Mouse (Mus musculus) liver, embryonic 13.5 days (tissue): ENCODE results near the gene 4933434E20Rik. TPM values are rescaled to one million over a fixed set of nuclear protein-coding genes. Genes with fewer than 3 reads are reported as not detected.

ENCODE experiments used
- ATAC-seq: fragments of 200-750 bp; cut with Nextera tagmentation; 2 replicates; pipeline ENCODE4 v1.8.0; 2017; ENCODE audit warnings: low read depth, mild to moderate bottlenecking, moderate number of reproducible peaks, moderate library complexity
- DNase-seq: peaks from one replicate; pipeline ENCODE4 v3.0.0; 2022
- H3K27ac ChIP-seq: fragments of 300-500 bp; sonication (generic); 2 replicates; pipeline ENCODE4 v1.5.1; 2015; ENCODE audit warnings: moderate library complexity, mild to moderate bottlenecking, inconsistent platforms
- H3K27me3 ChIP-seq: fragments of 300-500 bp; sonication (generic); 2 replicates; pipeline ENCODE4 v1.6.1; 2015; ENCODE audit warnings: mild to moderate bottlenecking, inconsistent platforms
- H3K36me3 ChIP-seq: fragments of 300-500 bp; sonication (generic); 2 replicates; pipeline ENCODE4 v1.6.1; 2015; ENCODE audit warnings: mild to moderate bottlenecking, inconsistent platforms
- H3K4me1 ChIP-seq: fragments of 300-500 bp; sonication (generic); replicated peaks from 2 replicates; pipeline ENCODE4 v1.6.1; 2015; ENCODE audit warnings: inconsistent platforms
- H3K4me2 ChIP-seq: fragments of 300-500 bp; sonication (generic); 2 replicates; pipeline ENCODE4 v1.6.1; 2015; ENCODE audit warnings: inconsistent platforms, mild to moderate bottlenecking, moderate library complexity
- H3K4me3 ChIP-seq: fragments of 300-500 bp; sonication (generic); replicated peaks from 2 replicates; pipeline ENCODE4 v1.5.1; 2015; ENCODE audit warnings: mild to moderate bottlenecking, inconsistent platforms
- H3K9ac ChIP-seq: fragments of 300-500 bp; sonication (generic); 2 replicates; pipeline ENCODE4 v1.6.1; 2015; ENCODE audit warnings: mild to moderate bottlenecking, inconsistent platforms
- H3K9me3 ChIP-seq: fragments of 300-500 bp; sonication (generic); replicated peaks from 2 replicates; pipeline ENCODE4 v1.6.1; 2016; ENCODE audit warnings: inconsistent platforms
- WGBS: fragments of 180-500 bp; shearing (Covaris S2); methylation state at CpG from one replicate; pipeline ENCODE4 v1.1.7; 2015; ENCODE audit not compliant: insufficient replicate concordance; 5-methylcytosine and 5-hydroxymethylcytosine counted together
- polyA plus RNA-seq: library from polyadenylated mRNA; unstranded; fragments of >200 nt; fragmentation: Nextera tagmentation; extraction: Ambion mirVana; gene quantifications from 2 replicates; pipeline ENCODE4 v1.2.1, GENCODE M21; 2015

The 4933434E20Rik gene
- polyA plus RNA-seq, 1 experiment from 2014 or later, result 99.3 TPM

DNA sequence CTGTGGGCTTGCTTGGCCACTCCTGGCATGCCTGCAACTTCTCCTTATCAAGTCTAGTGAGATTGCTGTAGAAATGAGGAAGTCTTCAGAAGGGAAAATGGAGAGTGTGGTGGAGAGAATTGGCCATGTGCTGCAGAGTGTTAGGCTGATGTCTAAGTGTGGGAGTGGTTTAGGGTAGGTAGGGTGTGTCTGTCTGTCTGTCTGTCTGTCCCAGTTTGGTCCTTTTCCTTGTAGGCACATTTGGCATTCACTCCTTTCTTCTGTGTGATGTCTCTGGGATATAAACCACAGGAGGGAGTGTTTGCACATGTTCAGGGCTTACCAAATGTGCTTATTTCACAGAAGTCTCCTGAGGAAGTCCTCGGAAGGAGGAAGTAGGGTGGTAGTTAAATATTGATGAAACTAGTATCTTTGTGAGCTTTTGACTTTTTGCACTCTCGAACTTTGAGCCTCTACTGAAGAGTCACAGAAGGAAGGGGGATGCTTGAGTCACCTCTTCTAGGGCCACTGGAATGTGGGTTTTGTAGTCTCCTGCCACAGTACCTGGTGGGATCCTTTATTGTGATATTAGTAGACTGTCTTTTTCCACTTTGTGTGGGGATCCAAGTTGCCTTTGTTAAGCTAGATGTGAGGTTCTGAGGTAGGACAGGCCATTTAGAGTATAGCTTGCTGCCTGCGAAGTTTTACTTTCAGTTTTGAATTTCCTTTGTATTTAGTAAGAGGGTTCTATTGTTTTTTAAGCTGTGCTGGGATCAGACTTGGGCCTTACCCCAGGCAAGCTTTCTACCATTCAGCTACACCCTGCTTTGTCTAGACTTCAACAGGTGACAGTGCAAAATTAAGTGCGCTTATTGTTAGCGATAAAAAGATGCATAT, 30.2 kb downstream of the 4933434E20Rik start:
- peak overlapping the region; percentile 93 for H3K4me3 ChIP-seq
- H3K27ac ChIP-seq, result peak overlapping the region; percentile 80
- H3K36me3 ChIP-seq, result peaks cover 7% of the 10 kb centered on the region
- ATAC-seq (no peak), DNase-seq (peak; percentile 14)
- H3K4me2 ChIP-seq, result peak overlapping the region; percentile 95
- peak overlapping the region; percentile 90 for H3K9ac ChIP-seq
- no peaks in the 10 kb centered on the region for H3K9me3 ChIP-seq
- 0 out of 2 replicates have a peak, but pooled peaks cover 3% of the 10 kb centered on the region for H3K27me3 ChIP-seq
- peaks cover 87% of the 10 kb centered on the region for H3K4me1 ChIP-seq
- WGBS, result 32% methylated on average over 5 of the region's 5 CpGs

DNA sequence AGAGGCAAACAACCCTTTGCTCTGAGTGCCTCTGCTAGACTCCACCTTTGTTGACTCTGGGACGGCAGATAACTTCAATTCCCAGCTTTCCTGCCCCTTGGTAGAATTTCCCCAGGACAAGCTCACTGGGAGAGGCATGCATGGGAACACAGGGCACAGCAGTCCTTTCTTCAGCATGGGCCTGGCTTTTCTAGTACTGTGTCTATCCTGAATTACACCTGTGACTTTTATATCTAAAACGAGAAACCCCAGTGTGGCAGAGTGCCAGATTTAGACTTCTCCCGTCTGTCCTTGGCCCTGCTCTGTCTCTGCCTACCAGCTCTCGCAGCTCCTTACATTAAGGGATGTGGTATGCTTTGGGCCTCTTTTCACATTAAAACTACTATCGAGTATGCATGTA, 31.6 kb downstream of the 4933434E20Rik start:
- Histone ChIP-seq H3K9me3 (no peaks in the 10 kb centered on the region), H3K4me1 (peaks cover 75% of the 10 kb centered on the region), H3K36me3 (peaks cover 21% of the 10 kb centered on the region), H3K4me3 (peak overlapping the region; percentile 93), H3K4me2 (peak overlapping the region; percentile 95), H3K27me3 (no peaks in the 10 kb centered on the region), H3K27ac (peak overlapping the region; percentile 80), H3K9ac (peak overlapping the region; percentile 90)
- no peak for ATAC-seq
- 41% methylated on average over 5 of the region's 5 CpGs for WGBS
- DNase-seq, result no peak

- H3K4me2 ChIP-seq, result peak overlapping the region; percentile 95
- H3K27ac ChIP-seq, result peak overlapping the region; percentile 80
- DNase-seq, result no peak
- 39% methylated on average over 3 of the region's 3 CpGs for WGBS
- ATAC-seq, result no peak
- no peaks in the 10 kb centered on the region for H3K9me3 ChIP-seq
- H3K9ac ChIP-seq, result peak overlapping the region; percentile 18
- peaks cover 29% of the 10 kb centered on the region for H3K36me3 ChIP-seq
- peaks cover 68% of the 10 kb centered on the region for H3K4me1 ChIP-seq
- peak overlapping the region; percentile 93; the same call in 1 of the 2 replicates for H3K4me3 ChIP-seq
- H3K27me3 ChIP-seq, result no peaks in the 10 kb centered on the region
Measured at GRCm38 (mm10) chr3:90083698-90084324, 32.4 kb downstream of the 4933434E20Rik start.

GRCm38 (mm10) chr3:90084790-90085189, 33.4 kb downstream of the 4933434E20Rik start:
- Histone ChIP-seq H3K27ac (no peak overlapping the region), H3K27me3 (no peaks in the 10 kb centered on the region), H3K36me3 (peaks cover 39% of the 10 kb centered on the region), H3K9me3 (no peaks in the 10 kb centered on the region), H3K9ac (no peak overlapping the region), H3K4me1 (peaks cover 64% of the 10 kb centered on the region), H3K4me2 (0 out of 2 replicates have a peak overlapping the region, but pooled peaks have one; percentile 2), H3K4me3 (no peak overlapping the region)
- DNase-seq (no peak), ATAC-seq (no peak)
- WGBS, result 70% methylated on average over 4 of the region's 4 CpGs

DNA sequence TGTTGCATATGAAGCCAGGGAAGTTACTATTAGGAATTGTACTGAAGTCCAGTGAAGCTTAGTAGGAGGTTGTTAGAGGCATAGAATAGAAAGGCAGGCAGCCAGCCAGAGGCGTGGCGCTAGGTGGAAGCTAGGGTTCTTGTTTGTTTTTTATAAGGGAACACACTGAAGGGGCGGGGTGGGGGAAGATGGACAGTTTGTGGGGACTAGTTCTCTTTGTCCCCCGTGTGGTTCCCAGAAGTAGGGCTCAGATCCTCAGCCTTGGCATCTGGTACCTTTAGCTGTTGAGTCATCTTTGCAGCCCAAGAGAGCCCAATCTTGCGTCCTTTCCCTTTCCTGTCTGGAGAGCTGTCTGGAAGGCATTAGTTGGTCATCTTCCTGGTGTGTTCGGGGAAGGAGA, 33.8 kb downstream of the 4933434E20Rik start:
- H3K36me3 ChIP-seq, result peaks cover 44% of the 10 kb centered on the region
- no peak overlapping the region for H3K4me2 ChIP-seq
- WGBS, result 54% methylated on average over 6 of the region's 6 CpGs
- no peaks in the 10 kb centered on the region for H3K27me3 ChIP-seq
- H3K27ac ChIP-seq, result no peak overlapping the region
- no peak for DNase-seq
- no peak for ATAC-seq
- no peaks in the 10 kb centered on the region for H3K9me3 ChIP-seq
- no peak overlapping the region for H3K9ac ChIP-seq
- peaks cover 62% of the 10 kb centered on the region for H3K4me1 ChIP-seq
- no peak overlapping the region for H3K4me3 ChIP-seq

DNA sequence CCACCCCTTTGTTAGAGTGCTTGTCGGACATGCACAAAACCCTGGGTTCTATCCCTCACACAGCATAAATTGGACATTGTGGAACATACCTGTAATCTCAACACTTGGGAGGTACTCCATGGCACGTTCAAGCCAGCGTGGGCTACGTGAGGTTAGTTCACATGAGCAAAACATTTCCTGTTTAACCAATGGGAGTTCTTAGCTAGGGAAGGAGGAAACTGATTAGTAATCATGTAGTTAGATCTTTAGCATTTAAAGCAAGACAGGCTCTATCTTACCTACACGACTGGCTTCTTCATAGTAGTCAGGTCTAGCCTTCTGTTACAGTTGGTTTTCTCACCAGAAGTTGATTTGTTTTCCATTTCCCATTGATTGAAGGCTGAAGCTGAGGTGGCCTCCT, 34.6 kb downstream of the 4933434E20Rik start:
- Histone ChIP-seq H3K4me3 (no peak overlapping the region), H3K27me3 (no peaks in the 10 kb centered on the region), H3K9me3 (no peaks in the 10 kb centered on the region), H3K4me2 (no peak overlapping the region), H3K36me3 (peaks cover 52% of the 10 kb centered on the region), H3K4me1 (peaks cover 54% of the 10 kb centered on the region), H3K27ac (no peak overlapping the region), H3K9ac (no peak overlapping the region)
- no peak for DNase-seq
- ATAC-seq, result no peak; the same call in 1 of the 2 replicates
- 37% methylated on average over 5 of the region's 5 CpGs for WGBS

- Histone ChIP-seq H3K36me3 (peaks cover 76% of the 10 kb centered on the region), H3K27ac (no peak overlapping the region), H3K4me1 (peaks cover 34% of the 10 kb centered on the region), H3K4me2 (no peak overlapping the region), H3K27me3 (no peaks in the 10 kb centered on the region), H3K9ac (no peak overlapping the region), H3K4me3 (no peak overlapping the region), H3K9me3 (no peaks in the 10 kb centered on the region)
- DNase-seq (no peak), ATAC-seq (no peak)
- WGBS, result 78% methylated on average over 2 of the region's 2 CpGs
Measured at GRCm38 (mm10) chr3:90088617-90089016, 37.2 kb downstream of the 4933434E20Rik start.

GRCm38 (mm10) chr3:90090892-90091291, 39.5 kb downstream of the 4933434E20Rik start:
- Histone ChIP-seq H3K4me3 (no peak overlapping the region), H3K9ac (no peak overlapping the region), H3K36me3 (peaks cover 97% of the 10 kb centered on the region), H3K27ac (no peak overlapping the region), H3K4me1 (peaks cover 14% of the 10 kb centered on the region), H3K27me3 (no peaks in the 10 kb centered on the region), H3K4me2 (no peak overlapping the region), H3K9me3 (no peaks in the 10 kb centered on the region)
- 66% methylated on average over 6 of the region's 6 CpGs for WGBS
- ATAC-seq, result no peak
- no peak for DNase-seq

GRCm38 (mm10) chr3:90094453-90094852, 43.0 kb downstream of the 4933434E20Rik start:
- H3K9me3 ChIP-seq, result no peaks in the 10 kb centered on the region
- no peak for ATAC-seq
- 69% methylated on average over 3 of the region's 3 CpGs for WGBS
- H3K36me3 ChIP-seq, result peaks cover 91% of the 10 kb centered on the region
- DNase-seq, result no peak
- no peaks in the 10 kb centered on the region for H3K27me3 ChIP-seq
- H3K4me1 ChIP-seq, result peaks cover 8% of the 10 kb centered on the region; the same call in 1 of the 2 replicates
- no peak overlapping the region for H3K9ac ChIP-seq
- H3K27ac ChIP-seq, result no peak overlapping the region
- H3K4me2 ChIP-seq, result no peak overlapping the region
- no peak overlapping the region for H3K4me3 ChIP-seq

DNA sequence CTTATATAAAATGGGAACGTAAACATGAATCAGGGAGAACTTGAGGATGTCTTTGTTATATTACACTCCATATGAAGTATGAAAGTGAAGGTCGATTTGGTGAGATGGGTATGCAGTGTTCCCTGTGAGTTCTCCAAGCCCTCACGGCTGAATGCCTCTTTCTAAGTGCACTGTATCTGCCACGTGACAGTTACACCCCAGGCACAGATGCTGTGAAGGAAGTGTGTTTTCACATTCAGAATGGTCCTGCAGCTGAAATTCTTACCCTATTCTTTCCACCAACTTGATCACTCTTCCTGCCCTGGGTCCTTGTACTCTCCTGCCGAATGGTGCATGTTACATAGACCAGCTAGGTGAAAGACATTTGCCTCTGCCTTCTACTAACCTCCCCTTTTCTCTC, 46.5 kb downstream of the 4933434E20Rik start:
- H3K27me3 ChIP-seq, result no peaks in the 10 kb centered on the region
- DNase-seq (no peak), ATAC-seq (no peak)
- no peak overlapping the region for H3K4me3 ChIP-seq
- no peak overlapping the region for H3K27ac ChIP-seq
- 74% methylated on average over 5 of the region's 5 CpGs for WGBS
- peaks cover 8% of the 10 kb centered on the region; the same call in 1 of the 2 replicates for H3K4me1 ChIP-seq
- H3K9ac ChIP-seq, result no peak overlapping the region
- H3K36me3 ChIP-seq, result peaks cover 66% of the 10 kb centered on the region
- no peak overlapping the region for H3K4me2 ChIP-seq
- H3K9me3 ChIP-seq, result no peaks in the 10 kb centered on the region

GRCm38 (mm10) chr3:90101010-90101409, 49.6 kb downstream of the 4933434E20Rik start:
- ATAC-seq, result no peak
- Histone ChIP-seq H3K9me3 (no peaks in the 10 kb centered on the region), H3K4me2 (no peak overlapping the region), H3K9ac (no peak overlapping the region), H3K4me1 (no peaks in the 10 kb centered on the region), H3K36me3 (peaks cover 38% of the 10 kb centered on the region), H3K27ac (no peak overlapping the region), H3K27me3 (no peaks in the 10 kb centered on the region), H3K4me3 (no peak overlapping the region)
- WGBS, result 73% methylated on average over 3 of the region's 3 CpGs
- DNase-seq, result no peak
